ENCODE assay signal across 28 mouse cellular contexts in the genomic region with DNA sequence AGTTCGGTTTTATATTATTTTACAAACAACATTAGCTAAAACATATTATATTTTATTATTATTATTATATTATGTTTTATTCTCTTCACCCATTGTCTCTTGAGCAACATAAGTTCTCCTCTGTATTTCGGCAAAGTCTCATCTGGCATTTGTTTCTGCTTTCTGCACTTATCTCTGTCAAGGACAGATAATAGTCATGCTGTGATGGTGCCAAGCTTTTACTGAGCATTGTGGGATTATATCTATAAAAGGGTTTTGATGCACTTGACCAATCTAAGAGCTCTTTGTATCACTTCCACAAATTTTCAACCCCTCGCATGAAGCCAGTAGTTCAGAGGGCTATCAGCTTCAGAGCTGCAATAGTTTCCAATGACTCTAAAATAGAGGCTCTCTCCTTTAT.
"Had no signal": no experiment of that assay in that cellular context is flagged by ENCODE, and none has a peak within 500 bp of the region (broad histone marks: within the 10 kb centered on the region; RNA-seq: fewer than 3 reads in every experiment).

No protein-coding gene starts in this region.

- H3K27ac ChIP-seq: limb, embryonic 10.5 days; limb, embryonic 12.5 days; limb, embryonic 13.5 days; limb, embryonic 15.5 days; liver, embryonic 12.5 days; liver, embryonic 13.5 days; liver, embryonic 14.5 days; liver, embryonic 15.5 days; lung, embryonic 15.5 days; macrophage; midbrain, embryonic 10.5 days; midbrain, embryonic 12.5 days; midbrain, embryonic 13.5 days; midbrain, embryonic 15.5 days; neural tube, embryonic 12.5 days had no signal

- DNase-seq: left cerebral cortex, postnatal 4 days; liver; liver, embryonic 13.5 days; liver, postnatal 0 days; lung, adult 18-20 months; lung, adult 2 months; lung, embryonic 14.5 days; lung, postnatal 10 days; lung, postnatal 14 days; lung, postnatal 36 days; lung, postnatal 4 days; midbrain, embryonic 14.5 days had no signal

- H3K4me3 ChIP-seq: limb, embryonic 10.5 days; limb, embryonic 12.5 days; limb, embryonic 13.5 days; limb, embryonic 15.5 days; liver, embryonic 12.5 days; liver, embryonic 13.5 days; liver, embryonic 15.5 days; lung, embryonic 15.5 days; megakaryocyte, embryonic 14.5 days; midbrain, embryonic 10.5 days; midbrain, embryonic 12.5 days; midbrain, embryonic 13.5 days; midbrain, embryonic 15.5 days; myocyte; neural tube, embryonic 12.5 days had no signal

- H3K9me3 ChIP-seq: limb, embryonic 10.5 days; limb, embryonic 12.5 days; limb, embryonic 13.5 days; limb, embryonic 15.5 days; liver, embryonic 12.5 days; liver, embryonic 13.5 days; liver, embryonic 15.5 days; lung, embryonic 15.5 days; megakaryocyte, embryonic 14.5 days; midbrain, embryonic 10.5 days; midbrain, embryonic 12.5 days; midbrain, embryonic 13.5 days; midbrain, embryonic 15.5 days; neural tube, embryonic 12.5 days had no signal

- H3K36me3 ChIP-seq: limb, embryonic 10.5 days; limb, embryonic 12.5 days; limb, embryonic 13.5 days; limb, embryonic 15.5 days; liver, embryonic 12.5 days; liver, embryonic 13.5 days; liver, embryonic 15.5 days; lung, embryonic 15.5 days; midbrain, embryonic 10.5 days; midbrain, embryonic 12.5 days; midbrain, embryonic 13.5 days; midbrain, embryonic 15.5 days; neural tube, embryonic 12.5 days had no signal

- H3K9ac ChIP-seq: limb, embryonic 12.5 days; limb, embryonic 13.5 days; limb, embryonic 15.5 days; liver, embryonic 12.5 days; liver, embryonic 13.5 days; liver, embryonic 14.5 days; liver, embryonic 15.5 days; liver, postnatal 0 days; lung, embryonic 14.5 days; lung, embryonic 15.5 days; midbrain, embryonic 12.5 days; midbrain, embryonic 13.5 days; midbrain, embryonic 15.5 days; neural tube, embryonic 12.5 days had no signal

- H3K27me3 ChIP-seq: limb, embryonic 12.5 days; limb, embryonic 13.5 days; limb, embryonic 15.5 days; liver, embryonic 12.5 days; liver, embryonic 13.5 days; liver, embryonic 15.5 days; lung, embryonic 15.5 days; megakaryocyte, embryonic 14.5 days; midbrain, embryonic 12.5 days; midbrain, embryonic 13.5 days; midbrain, embryonic 15.5 days; neural tube, embryonic 12.5 days had no signal

- H3K4me1 ChIP-seq: limb, embryonic 10.5 days; limb, embryonic 12.5 days; limb, embryonic 13.5 days; limb, embryonic 15.5 days; liver, embryonic 12.5 days; liver, embryonic 13.5 days; liver, embryonic 15.5 days; lung, embryonic 15.5 days; megakaryocyte, embryonic 14.5 days; midbrain, embryonic 10.5 days; midbrain, embryonic 12.5 days; midbrain, embryonic 13.5 days; midbrain, embryonic 15.5 days; neural tube, embryonic 12.5 days had no signal
